Mouse (Mus musculus) lung, postnatal 0 days (tissue): ENCODE measurements around the gene Il1rl1. TPM values are rescaled to one million over a fixed set of nuclear protein-coding genes. Genes with fewer than 3 reads are reported as not detected.

Experiments used
- ATAC-seq: fragments of 200-750 bp; cut with Nextera tagmentation; 2 replicates; pipeline ENCODE4 v1.8.0; 2017; ENCODE audit warnings: moderate library complexity
- DNase-seq: peaks from one replicate; pipeline ENCODE4 v3.0.0-alpha.2; 2016; ENCODE audit warnings: low spot score
- H3K27ac ChIP-seq: fragments of 300-500 bp; sonication (generic); 2 replicates; pipeline ENCODE4 v1.5.1; 2014; ENCODE audit warnings: antibody characterized with exemption, mild to moderate bottlenecking, low read length, mixed read lengths
- H3K27me3 ChIP-seq: fragments of 300-500 bp; sonication (generic); replicated peaks from 2 replicates; pipeline ENCODE4 v1.6.1; 2014; ENCODE audit warnings: low read length, mixed read lengths; ENCODE audit not compliant: insufficient read depth
- H3K36me3 ChIP-seq: fragments of 300-500 bp; sonication (generic); 2 replicates; pipeline ENCODE4 v1.6.1; 2014; ENCODE audit warnings: low read length, mixed read lengths; ENCODE audit not compliant: insufficient read depth
- H3K4me1 ChIP-seq: fragments of 300-500 bp; sonication (generic); 2 replicates; pipeline ENCODE4 v1.6.1; 2014; ENCODE audit warnings: antibody characterized with exemption, low read depth, low read length, mixed read lengths; ENCODE audit not compliant: insufficient read depth
- H3K4me2 ChIP-seq: fragments of 300-500 bp; sonication (generic); replicated peaks from 2 replicates; pipeline ENCODE4 v1.6.1; 2014; ENCODE audit warnings: low read depth, mild to moderate bottlenecking, low read length, moderate library complexity, mixed read lengths
- H3K4me3 ChIP-seq: fragments of 300-500 bp; sonication (generic); 2 replicates; pipeline ENCODE4 v1.5.1; 2014; ENCODE audit warnings: low read depth, low read length
- H3K9ac ChIP-seq: fragments of 300-500 bp; sonication (generic); replicated peaks from 2 replicates; pipeline ENCODE4 v1.6.1; 2014; ENCODE audit warnings: low read depth, mild to moderate bottlenecking
- H3K9me3 ChIP-seq: fragments of 300-500 bp; sonication (generic); 2 replicates; pipeline ENCODE4 v1.6.1; 2016; ENCODE audit warnings: low read length, mixed read lengths
- CTCF ChIP-seq: IDR thresholded peaks from 2 replicates; pipeline ENCODE4 v1.5.1; 2016; ENCODE audit warnings: antibody characterized with exemption, mild to moderate bottlenecking
- EP300 ChIP-seq: IDR thresholded peaks from 2 replicates; pipeline ENCODE4 v1.6.1; 2016; ENCODE audit warnings: antibody characterized with exemption, mild to moderate bottlenecking, control low read depth
- WGBS: fragments of 180-500 bp; shearing (Covaris S2); extraction: QIAGEN DNeasy Blood & Tissue Kit; methylation state at CpG from one replicate; pipeline ENCODE4 v1.1.7; 2014; 5-methylcytosine and 5-hydroxymethylcytosine counted together
- polyA plus RNA-seq: library from polyadenylated mRNA; unstranded; fragments of >200 nt; fragmentation: Nextera tagmentation; extraction: Ambion mirVana; gene quantifications from 2 replicates; pipeline ENCODE4 v1.2.1, GENCODE M21; 2015

The Il1rl1 gene
- polyA plus RNA-seq, 1 experiment from 2014 or later: 0.44 TPM

- DNase-seq (no peak), ATAC-seq (no peak)
- H3K4me3 ChIP-seq: no peak overlapping the region
- H3K4me2 ChIP-seq: no peak overlapping the region
- no peaks in the 10 kb centered on the region for H3K27me3 ChIP-seq
- H3K27ac ChIP-seq: no peak overlapping the region
- no peaks in the 10 kb centered on the region for H3K9me3 ChIP-seq
- H3K4me1 ChIP-seq: no peaks in the 10 kb centered on the region
- no peaks in the 10 kb centered on the region for H3K36me3 ChIP-seq
- 46% methylated on average over 7 of the region's 7 CpGs for WGBS
- H3K9ac ChIP-seq: no peak overlapping the region
- no peak for TF ChIP-seq EP300
These were observed 14.3 kb upstream of the Il1rl1 start for GRCm38 (mm10) chr1:40414863-40415656.

- DNase-seq (no peak), ATAC-seq (no peak)
- Histone ChIP-seq H3K27me3 (no peaks in the 10 kb centered on the region), H3K9me3 (no peaks in the 10 kb centered on the region), H3K4me3 (no peak overlapping the region), H3K9ac (no peak overlapping the region), H3K36me3 (no peaks in the 10 kb centered on the region), H3K4me1 (no peaks in the 10 kb centered on the region), H3K4me2 (no peak overlapping the region), H3K27ac (no peak overlapping the region)
- no peak for TF ChIP-seq EP300
- TF ChIP-seq CTCF: no peak
- 79% methylated on average over 2 of the region's 2 CpGs for WGBS
These were observed 12.3 kb upstream of the Il1rl1 start for GRCm38 (mm10) chr1:40417034-40417433.

GRCm38 (mm10) chr1:40418512-40418911 lies 10.9 kb upstream of the Il1rl1 start:
- Histone ChIP-seq H3K9me3 (no peaks in the 10 kb centered on the region), H3K9ac (no peak overlapping the region), H3K4me2 (no peak overlapping the region), H3K27me3 (no peaks in the 10 kb centered on the region), H3K27ac (no peak overlapping the region), H3K4me3 (no peak overlapping the region), H3K36me3 (no peaks in the 10 kb centered on the region), H3K4me1 (no peaks in the 10 kb centered on the region)
- ATAC-seq: no peak
- WGBS: 22% methylated on average over 5 of the region's 5 CpGs
- TF ChIP-seq EP300 (no peak), CTCF (no peak)
- no peak for DNase-seq

GRCm38 (mm10) chr1:40423892-40424291 lies 5.5 kb upstream of the Il1rl1 start:
- H3K36me3 ChIP-seq: no peaks in the 10 kb centered on the region
- WGBS: 78% methylated on average over 6 of the region's 6 CpGs
- no peak overlapping the region for H3K27ac ChIP-seq
- no peak overlapping the region for H3K4me2 ChIP-seq
- no peak for ATAC-seq
- no peak overlapping the region for H3K9ac ChIP-seq
- TF ChIP-seq CTCF (no peak), EP300 (no peak)
- no peaks in the 10 kb centered on the region for H3K4me1 ChIP-seq
- H3K27me3 ChIP-seq: no peaks in the 10 kb centered on the region
- no peak overlapping the region for H3K4me3 ChIP-seq
- H3K9me3 ChIP-seq: no peaks in the 10 kb centered on the region
- no peak for DNase-seq

GRCm38 (mm10) chr1:40427270-40427669 lies 2.1 kb upstream of the Il1rl1 start:
- ATAC-seq: no peak
- no peak overlapping the region for H3K9ac ChIP-seq
- H3K4me1 ChIP-seq: no peaks in the 10 kb centered on the region
- 86% methylated on average over 9 of the region's 9 CpGs for WGBS
- H3K4me2 ChIP-seq: no peak overlapping the region
- TF ChIP-seq CTCF (no peak), EP300 (no peak)
- H3K4me3 ChIP-seq: no peak overlapping the region
- H3K9me3 ChIP-seq: no peaks in the 10 kb centered on the region
- H3K36me3 ChIP-seq: no peaks in the 10 kb centered on the region
- H3K27me3 ChIP-seq: no peaks in the 10 kb centered on the region
- DNase-seq: no peak
- no peak overlapping the region for H3K27ac ChIP-seq

GRCm38 (mm10) chr1:40427901-40428300 lies 1.5 kb upstream of the Il1rl1 start:
- no peaks in the 10 kb centered on the region for H3K27me3 ChIP-seq
- H3K36me3 ChIP-seq: no peaks in the 10 kb centered on the region
- TF ChIP-seq CTCF (no peak), EP300 (no peak)
- 68% methylated on average over 1 of the region's 1 CpGs for WGBS
- H3K4me1 ChIP-seq: no peaks in the 10 kb centered on the region
- H3K9ac ChIP-seq: no peak overlapping the region
- H3K9me3 ChIP-seq: no peaks in the 10 kb centered on the region
- H3K4me3 ChIP-seq: no peak overlapping the region
- DNase-seq (no peak), ATAC-seq (no peak)
- H3K27ac ChIP-seq: no peak overlapping the region
- no peak overlapping the region for H3K4me2 ChIP-seq
